Mouse (Mus musculus) G1E (cell line): ENCODE results near the gene Taar8c.

Experiments used
- CTCF ChIP-seq: IDR thresholded peaks from 2 replicates; pipeline ENCODE4 v1.5.1; 2012; ENCODE audit warnings: low read depth, low read length, inconsistent platforms, mixed read lengths
- GATA1 ChIP-seq: IDR thresholded peaks from 2 replicates; pipeline ENCODE4 v1.6.1; 2012; ENCODE audit warnings: borderline replicate concordance, low read length, inconsistent platforms, mixed read lengths
- TAL1 ChIP-seq: conservative IDR thresholded peaks from 2 replicates; pipeline ENCODE4 v1.6.1; 2012; ENCODE audit warnings: low read depth, low read length, inconsistent platforms, mixed read lengths

DNA sequence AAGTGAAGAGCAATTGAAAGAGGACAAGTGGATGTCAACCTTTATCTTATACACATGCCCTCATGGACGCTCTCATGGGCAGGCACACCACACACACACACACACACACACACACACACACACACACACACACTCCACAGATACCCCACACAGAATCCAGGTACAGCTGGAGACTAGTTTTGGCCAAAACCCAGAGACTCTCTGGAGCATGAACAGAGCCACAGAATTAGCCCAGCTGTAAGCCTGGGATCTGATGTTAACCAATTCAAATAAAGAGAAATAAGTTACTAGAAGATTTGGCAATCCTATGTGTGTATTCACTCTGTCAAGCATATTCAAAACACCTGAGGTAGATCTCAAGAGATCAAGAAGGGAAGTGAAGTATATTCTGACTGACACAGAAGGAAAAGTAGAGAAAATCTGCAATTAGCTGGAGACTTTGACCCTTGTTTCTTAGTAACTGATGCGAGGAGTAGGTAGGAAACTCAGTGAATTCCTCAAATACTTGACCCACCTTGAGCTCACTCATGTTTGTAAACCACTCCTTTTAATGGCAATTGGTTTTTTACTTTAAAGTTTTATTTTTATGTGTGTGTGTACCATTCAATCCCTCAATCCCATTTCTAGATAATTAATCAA lies 37.0 kb upstream of the Taar8c start:
- TF ChIP-seq CTCF (no peak), GATA1 (no peak), TAL1 (no peak)
